Mouse (Mus musculus): Measurements from ENCODE around the gene Eps8l3. TPM values are rescaled to one million over a fixed set of nuclear protein-coding genes. Genes with fewer than 3 reads are reported as not detected.

Gene Eps8l3
- polyA plus RNA-seq, 1 experiment from 2014 or later: not detected

DNA sequence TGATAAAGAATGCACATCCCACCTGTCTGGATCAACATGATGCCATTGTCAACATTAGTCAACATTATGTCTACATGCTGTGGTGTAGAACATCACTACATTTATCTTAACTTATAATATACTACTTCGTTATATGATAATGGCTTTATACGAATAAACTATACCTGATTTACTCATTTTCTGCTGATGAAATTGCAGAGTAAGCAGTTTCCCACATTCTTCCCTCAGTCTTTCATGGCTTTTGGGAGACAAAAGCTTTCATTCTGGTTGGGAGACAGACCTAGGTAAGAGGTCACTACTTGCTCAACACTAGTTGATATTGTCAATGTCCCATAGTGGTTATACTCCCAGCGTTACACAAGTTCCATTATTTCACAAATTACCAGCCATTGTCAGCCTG is 48.3 kb downstream of the Eps8l3 start:
- Histone ChIP-seq H3K27me3 (ENCODE audit: control insufficient read depth, insufficient read depth, low read length) (no peaks in the 10 kb centered on the region), H3K4me2 (ENCODE audit: low read depth, low read length, severe bottlenecking) (no peak overlapping the region), H3K4me1 (replicated peaks; ENCODE audit: control insufficient read depth, insufficient read depth, low read length) (no peaks in the 10 kb centered on the region), H3K36me3 (ENCODE audit: control insufficient read depth, insufficient read depth, low read length) (no peaks in the 10 kb centered on the region), H3K27ac (ENCODE audit: low read depth, low read length) (no peak overlapping the region), H3K9me3 (ENCODE audit: control insufficient read depth, low read length) (no peaks in the 10 kb centered on the region), H3K9ac (ENCODE audit: low read length) (no peak overlapping the region), H3K4me3 (ENCODE audit: low read depth, low read length) (no peak overlapping the region)
- DNase-seq (ENCODE audit: low spot score): no peak
- WGBS: 90% methylated on average over 3 of the region's 3 CpGs
- ATAC-seq (replicated peaks; ENCODE audit: low FRiP score): no peak

DNA sequence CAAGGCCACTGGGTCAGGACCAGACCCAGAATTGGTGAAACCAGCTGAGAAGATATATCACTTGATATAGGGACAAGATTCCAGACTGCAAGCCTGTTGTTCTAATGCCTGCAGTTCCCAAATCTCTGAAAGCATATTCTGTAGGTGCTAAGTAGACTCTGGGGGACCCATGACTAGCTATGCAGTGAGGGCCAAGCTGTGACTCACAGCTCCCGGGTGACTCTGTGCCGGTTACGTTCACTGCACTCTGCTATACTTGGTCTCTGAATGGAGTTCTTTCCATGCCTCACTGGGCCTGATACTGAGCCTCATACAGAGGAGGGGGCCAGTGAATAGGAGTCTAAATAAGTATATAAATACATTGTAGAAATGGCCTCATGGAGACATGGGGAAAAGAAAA is 50.8 kb downstream of the Eps8l3 start:
- no peak overlapping the region for H3K4me3 ChIP-seq (ENCODE audit: low read depth, low read length)
- DNase-seq (ENCODE audit: low spot score) (no peak), ATAC-seq (replicated peaks; ENCODE audit: low FRiP score) (no peak)
- H3K4me1 ChIP-seq (replicated peaks; ENCODE audit: control insufficient read depth, insufficient read depth, low read length): no peaks in the 10 kb centered on the region; the same call in 1 of the 2 replicates
- WGBS: 88% methylated on average over 3 of the region's 3 CpGs
- no peaks in the 10 kb centered on the region for H3K27me3 ChIP-seq (ENCODE audit: control insufficient read depth, insufficient read depth, low read length)
- H3K36me3 ChIP-seq (ENCODE audit: control insufficient read depth, insufficient read depth, low read length): no peaks in the 10 kb centered on the region
- H3K9me3 ChIP-seq (ENCODE audit: control insufficient read depth, low read length): no peaks in the 10 kb centered on the region
- no peak overlapping the region for H3K27ac ChIP-seq (ENCODE audit: low read depth, low read length)
- H3K4me2 ChIP-seq (ENCODE audit: low read depth, low read length, severe bottlenecking): no peak overlapping the region
- H3K9ac ChIP-seq (ENCODE audit: low read length): no peak overlapping the region

DNA sequence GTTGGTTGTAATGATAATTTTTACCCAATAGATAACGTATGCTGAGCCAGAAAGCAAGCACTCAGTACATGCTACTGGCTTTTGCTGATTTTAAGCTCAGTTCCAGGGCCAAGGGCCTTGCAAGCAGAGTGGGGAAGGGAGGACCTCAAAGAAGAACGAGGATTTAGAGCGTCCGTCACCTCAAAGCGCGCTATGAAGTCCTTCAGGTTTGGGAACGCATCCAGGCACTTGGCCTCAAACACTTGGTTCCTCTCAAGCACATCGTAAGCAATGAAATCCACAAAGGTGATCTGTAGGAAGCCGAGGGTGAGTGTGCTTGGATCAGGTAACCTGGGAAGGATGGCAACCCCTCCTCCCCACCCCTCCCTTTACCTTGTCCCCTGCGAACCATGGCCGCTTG is 51.7 kb downstream of the Eps8l3 start:
- no peaks in the 10 kb centered on the region for H3K36me3 ChIP-seq (ENCODE audit: control insufficient read depth, insufficient read depth, low read length)
- H3K9me3 ChIP-seq (ENCODE audit: control insufficient read depth, low read length): no peaks in the 10 kb centered on the region
- no peak overlapping the region for H3K27ac ChIP-seq (ENCODE audit: low read depth, low read length)
- ATAC-seq (replicated peaks; ENCODE audit: low FRiP score): no peak
- no peak overlapping the region for H3K4me2 ChIP-seq (ENCODE audit: low read depth, low read length, severe bottlenecking)
- no peak overlapping the region for H3K9ac ChIP-seq (ENCODE audit: low read length)
- no peak overlapping the region for H3K4me3 ChIP-seq (ENCODE audit: low read depth, low read length)
- 90% methylated on average over 11 of the region's 11 CpGs for WGBS
- H3K4me1 ChIP-seq (replicated peaks; ENCODE audit: control insufficient read depth, insufficient read depth, low read length): no peaks in the 10 kb centered on the region; the same call in 1 of the 2 replicates
- DNase-seq (ENCODE audit: low spot score): no peak
- H3K27me3 ChIP-seq (ENCODE audit: control insufficient read depth, insufficient read depth, low read length): no peaks in the 10 kb centered on the region

DNA sequence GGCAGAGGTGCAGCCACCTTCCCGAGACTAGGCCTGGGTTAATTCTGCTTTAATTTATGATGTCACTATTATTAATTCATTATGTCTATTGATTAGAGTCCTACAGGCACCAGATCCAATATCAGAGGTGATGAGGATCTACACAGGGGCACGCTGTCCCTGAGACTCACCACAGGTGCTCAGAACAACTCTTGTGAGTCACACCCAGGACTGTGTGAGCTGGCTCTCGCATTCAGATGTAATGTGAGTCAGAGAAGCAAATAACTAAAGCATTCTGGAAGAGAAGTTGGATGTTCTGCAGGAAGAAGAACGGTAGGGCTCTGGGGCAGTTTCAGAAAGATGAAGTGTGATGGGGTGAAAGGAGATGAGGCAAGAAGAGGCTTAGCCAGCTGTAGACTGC is 52.2 kb downstream of the Eps8l3 start:
- Histone ChIP-seq H3K9me3 (ENCODE audit: control insufficient read depth, low read length) (no peaks in the 10 kb centered on the region), H3K9ac (ENCODE audit: low read length) (no peak overlapping the region), H3K27ac (ENCODE audit: low read depth, low read length) (no peak overlapping the region), H3K36me3 (ENCODE audit: control insufficient read depth, insufficient read depth, low read length) (no peaks in the 10 kb centered on the region), H3K27me3 (ENCODE audit: control insufficient read depth, insufficient read depth, low read length) (no peaks in the 10 kb centered on the region), H3K4me1 (replicated peaks; ENCODE audit: control insufficient read depth, insufficient read depth, low read length) (no peaks in the 10 kb centered on the region; the same call in 1 of the 2 replicates), H3K4me3 (ENCODE audit: low read depth, low read length) (no peak overlapping the region), H3K4me2 (ENCODE audit: low read depth, low read length, severe bottlenecking) (no peak overlapping the region)
- ATAC-seq (replicated peaks; ENCODE audit: low FRiP score) (no peak), DNase-seq (ENCODE audit: low spot score) (no peak)
- 90% methylated on average over 4 of the region's 4 CpGs for WGBS

DNA sequence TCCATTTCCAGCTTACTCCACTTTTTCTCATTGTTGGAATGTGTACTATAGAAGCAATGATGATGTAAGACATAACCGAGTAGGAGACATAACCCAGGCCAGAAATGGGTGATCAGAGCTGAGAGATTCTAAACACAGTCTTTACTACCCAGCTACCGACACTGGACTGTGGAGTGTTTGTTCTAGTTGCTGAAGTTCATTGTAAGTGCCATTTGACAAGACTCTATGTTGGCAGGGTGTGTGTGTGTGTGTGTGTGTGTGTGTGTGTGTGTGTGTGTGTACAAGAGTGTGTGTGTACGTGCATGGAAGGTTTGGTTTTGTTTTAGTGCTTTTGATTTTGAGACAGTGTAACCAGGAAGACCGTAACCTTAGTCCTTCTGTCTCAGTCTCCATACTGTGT is 52.7 kb downstream of the Eps8l3 start:
- ATAC-seq (replicated peaks; ENCODE audit: low FRiP score): no peak
- Histone ChIP-seq H3K4me3 (ENCODE audit: low read depth, low read length) (no peak overlapping the region), H3K27me3 (ENCODE audit: control insufficient read depth, insufficient read depth, low read length) (no peaks in the 10 kb centered on the region), H3K36me3 (ENCODE audit: control insufficient read depth, insufficient read depth, low read length) (no peaks in the 10 kb centered on the region), H3K27ac (ENCODE audit: low read depth, low read length) (no peak overlapping the region), H3K4me1 (replicated peaks; ENCODE audit: control insufficient read depth, insufficient read depth, low read length) (no peaks in the 10 kb centered on the region; the same call in 1 of the 2 replicates), H3K9me3 (ENCODE audit: control insufficient read depth, low read length) (no peaks in the 10 kb centered on the region), H3K4me2 (ENCODE audit: low read depth, low read length, severe bottlenecking) (no peak overlapping the region), H3K9ac (ENCODE audit: low read length) (no peak overlapping the region)
- DNase-seq (ENCODE audit: low spot score): no peak
- WGBS: 91% methylated on average over 4 of the region's 4 CpGs

DNA sequence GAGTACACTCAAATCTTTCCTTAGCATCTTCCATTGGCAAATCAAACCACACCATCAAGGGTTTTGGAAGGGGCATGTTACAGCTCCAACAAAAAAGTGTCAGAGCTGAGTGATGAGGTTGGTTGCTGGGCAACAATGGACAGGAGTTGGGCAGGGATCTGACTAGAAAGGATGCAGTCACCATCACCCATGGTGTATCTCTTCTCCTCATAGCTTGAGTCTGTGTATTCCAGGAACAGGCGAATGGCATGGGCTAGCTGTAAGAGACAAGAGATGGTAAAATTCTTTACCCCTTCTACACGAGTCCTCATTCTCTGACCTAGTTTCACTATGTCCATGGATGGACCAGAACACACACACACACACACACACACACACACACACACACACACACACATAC is 54.1 kb downstream of the Eps8l3 start:
- H3K4me1 ChIP-seq (replicated peaks; ENCODE audit: control insufficient read depth, insufficient read depth, low read length): no peaks in the 10 kb centered on the region; the same call in 1 of the 2 replicates
- peak overlapping the region; percentile 22 for H3K4me3 ChIP-seq (ENCODE audit: low read depth, low read length)
- ATAC-seq (replicated peaks; ENCODE audit: low FRiP score): no peak; the same call in 1 of the 2 replicates
- peak overlapping the region; percentile 54 for H3K4me2 ChIP-seq (ENCODE audit: low read depth, low read length, severe bottlenecking)
- H3K36me3 ChIP-seq (ENCODE audit: control insufficient read depth, insufficient read depth, low read length): no peaks in the 10 kb centered on the region
- no peaks in the 10 kb centered on the region for H3K27me3 ChIP-seq (ENCODE audit: control insufficient read depth, insufficient read depth, low read length)
- no peak for DNase-seq (ENCODE audit: low spot score)
- no peaks in the 10 kb centered on the region for H3K9me3 ChIP-seq (ENCODE audit: control insufficient read depth, low read length)
- H3K27ac ChIP-seq (ENCODE audit: low read depth, low read length): peak overlapping the region; percentile 64
- H3K9ac ChIP-seq (ENCODE audit: low read length): peak overlapping the region; percentile 47; the same call in 1 of the 2 replicates
- 68% methylated on average over 2 of the region's 2 CpGs for WGBS

DNA sequence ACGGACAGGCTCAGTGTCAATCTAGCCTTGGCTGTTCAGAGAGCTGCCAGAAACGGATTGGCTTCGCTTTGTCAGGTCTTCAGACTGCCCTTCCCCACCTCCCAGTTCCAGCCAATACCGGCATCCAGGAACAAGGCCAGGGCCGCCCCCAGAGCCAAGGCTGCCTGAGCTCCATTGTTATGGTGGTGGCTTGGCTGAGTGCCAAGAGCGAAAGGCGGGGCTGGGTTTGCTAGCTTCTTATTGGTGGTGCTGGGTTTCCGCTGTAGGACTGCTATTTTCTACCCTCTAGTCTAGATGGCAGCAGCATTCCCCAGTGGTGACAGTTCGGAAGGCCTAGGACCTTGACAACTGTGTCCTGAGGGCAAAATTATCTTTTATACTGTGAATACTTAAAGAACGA is 54.6 kb downstream of the Eps8l3 start, which contains the start of gene Gstm7:
Gene Gstm7 (minus strand): TSS at position 148 of the 400 bp plus-strand sequence.
- peak within 1 kb of the TSS; percentile 22 for H3K4me3 ChIP-seq (ENCODE audit: low read depth, low read length)
- DNase-seq (ENCODE audit: low spot score) (peak; percentile 99), ATAC-seq (replicated peaks; ENCODE audit: low FRiP score) (peak; percentile 98)
- H3K27me3 ChIP-seq (ENCODE audit: control insufficient read depth, insufficient read depth, low read length): no peaks in the 10 kb centered on the region
- no peaks in the 10 kb centered on the region for H3K9me3 ChIP-seq (ENCODE audit: control insufficient read depth, low read length)
- peak within 1 kb of the TSS; percentile 64 for H3K27ac ChIP-seq (ENCODE audit: low read depth, low read length)
- peak within 1 kb of the TSS; percentile 47; the same call in 1 of the 2 replicates for H3K9ac ChIP-seq (ENCODE audit: low read length)
- no peaks in the 10 kb centered on the region for H3K36me3 ChIP-seq (ENCODE audit: control insufficient read depth, insufficient read depth, low read length)
- WGBS: 4% methylated on average over 10 of the region's 10 CpGs
- no peaks in the 10 kb centered on the region; the same call in 1 of the 2 replicates for H3K4me1 ChIP-seq (replicated peaks; ENCODE audit: control insufficient read depth, insufficient read depth, low read length)
- peak within 1 kb of the TSS; percentile 54 for H3K4me2 ChIP-seq (ENCODE audit: low read depth, low read length, severe bottlenecking)

DNA sequence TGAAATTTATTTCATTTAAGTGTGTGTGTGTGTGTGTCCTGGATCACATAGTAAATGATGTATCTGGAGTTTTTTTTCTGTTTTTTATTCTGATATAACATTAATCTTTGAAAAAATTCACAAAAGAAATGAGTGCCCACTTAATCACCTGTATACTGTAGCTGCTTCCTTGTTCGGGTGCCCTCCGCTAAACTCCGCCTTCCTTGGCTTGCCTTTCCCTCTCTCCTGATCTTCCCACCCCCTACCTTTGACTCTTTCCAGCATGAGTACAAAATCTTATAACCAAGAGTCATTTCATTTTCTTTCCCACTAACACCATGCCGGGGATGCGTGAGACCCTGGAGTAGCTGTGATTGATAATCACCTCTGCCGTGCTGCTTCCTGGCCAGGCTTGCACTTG is 55.1 kb downstream of the Eps8l3 start:
- H3K4me1 ChIP-seq (replicated peaks; ENCODE audit: control insufficient read depth, insufficient read depth, low read length): no peaks in the 10 kb centered on the region; the same call in 1 of the 2 replicates
- WGBS: 82% methylated on average over 6 of the region's 6 CpGs
- H3K4me2 ChIP-seq (ENCODE audit: low read depth, low read length, severe bottlenecking): no peak overlapping the region
- DNase-seq (ENCODE audit: low spot score): no peak
- H3K27me3 ChIP-seq (ENCODE audit: control insufficient read depth, insufficient read depth, low read length): no peaks in the 10 kb centered on the region
- ATAC-seq (replicated peaks; ENCODE audit: low FRiP score): peak; percentile 1; the same call in 1 of the 2 replicates
- no peaks in the 10 kb centered on the region for H3K9me3 ChIP-seq (ENCODE audit: control insufficient read depth, low read length)
- H3K36me3 ChIP-seq (ENCODE audit: control insufficient read depth, insufficient read depth, low read length): no peaks in the 10 kb centered on the region
- no peak overlapping the region for H3K9ac ChIP-seq (ENCODE audit: low read length)
- H3K27ac ChIP-seq (ENCODE audit: low read depth, low read length): no peak overlapping the region
- H3K4me3 ChIP-seq (ENCODE audit: low read depth, low read length): no peak overlapping the region

DNA sequence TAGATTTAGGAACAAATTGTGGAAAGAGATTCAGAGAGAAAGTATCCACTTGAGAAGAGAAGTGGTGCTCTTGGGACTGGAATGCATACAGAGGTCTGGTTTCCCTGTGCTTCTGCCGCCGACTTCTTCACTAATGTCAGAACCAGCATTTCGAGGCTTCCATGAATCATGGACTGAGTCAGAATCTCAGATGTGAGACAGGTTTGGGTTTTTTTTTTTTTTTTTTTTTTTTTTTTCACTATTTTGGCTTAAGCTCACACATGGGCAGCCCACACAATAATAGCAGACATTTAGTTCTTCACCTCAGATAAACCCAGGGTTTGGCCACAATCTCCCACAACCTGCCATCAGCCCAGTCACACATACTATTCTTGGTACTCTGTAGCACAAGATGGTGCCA is 58.2 kb downstream of the Eps8l3 start:
- DNase-seq (ENCODE audit: low spot score): no peak
- Histone ChIP-seq H3K27ac (ENCODE audit: low read depth, low read length) (no peak overlapping the region), H3K4me2 (ENCODE audit: low read depth, low read length, severe bottlenecking) (no peak overlapping the region), H3K4me3 (ENCODE audit: low read depth, low read length) (no peak overlapping the region), H3K4me1 (replicated peaks; ENCODE audit: control insufficient read depth, insufficient read depth, low read length) (no peaks in the 10 kb centered on the region; the same call in 1 of the 2 replicates), H3K9ac (ENCODE audit: low read length) (no peak overlapping the region), H3K36me3 (ENCODE audit: control insufficient read depth, insufficient read depth, low read length) (no peaks in the 10 kb centered on the region), H3K27me3 (ENCODE audit: control insufficient read depth, insufficient read depth, low read length) (no peaks in the 10 kb centered on the region), H3K9me3 (ENCODE audit: control insufficient read depth, low read length) (no peaks in the 10 kb centered on the region)
- no peak for ATAC-seq (replicated peaks; ENCODE audit: low FRiP score)
- 91% methylated on average over 3 of the region's 3 CpGs for WGBS

All from forebrain, embryonic 11.5 days (tissue).